Mouse (Mus musculus): ENCODE measurements around the gene Plek2.

- no peak for TF ChIP-seq CTCF (IDR thresholded peaks at IDR 0.05 in 2 of 3, conservative IDR thresholded peaks at IDR 0.05 in 1 of 3; ENCODE audit: control insufficient read depth in 1 of 3, insufficient read depth in 1 of 3, low read depth in 2 of 3, low read length in 3 of 3, poor library complexity in 1 of 3, severe bottlenecking in 1 of 3)
- TF ChIP-seq SIN3A (IDR thresholded peaks at IDR 0.05; ENCODE audit: low read length): no peak
- no peak for TF ChIP-seq POLR2AphosphoS5 (IDR thresholded peaks at IDR 0.05; ENCODE audit: borderline replicate concordance, low read depth, low read length)
- no peak for TF ChIP-seq ZKSCAN1 (IDR thresholded peaks at IDR 0.05; ENCODE audit: low read depth, low read length)
- no peak for TF ChIP-seq TAL1 (IDR thresholded peaks at IDR 0.05; ENCODE audit: low read length)
- TF ChIP-seq MAX (IDR thresholded peaks at IDR 0.05; ENCODE audit: low read length): no peak
- no peak for TF ChIP-seq EP300 (IDR thresholded peaks at IDR 0.05; ENCODE audit: low read depth in 1 of 2, low read length in 2 of 2)
- TF ChIP-seq BHLHE40 (IDR thresholded peaks at IDR 0.05; ENCODE audit: borderline replicate concordance, low read depth, low read length): no peak
- no peak for TF ChIP-seq HCFC1 (IDR thresholded peaks at IDR 0.05; ENCODE audit: low read depth, low read length)
- no peak for TF ChIP-seq ELF1 (IDR thresholded peaks at IDR 0.05; ENCODE audit: low read depth, low read length)
- no peak for TF ChIP-seq MYC (IDR thresholded peaks at IDR 0.05; ENCODE audit: low read depth, low read length)
- TF ChIP-seq MAFK (IDR thresholded peaks at IDR 0.05; ENCODE audit: borderline replicate concordance, low read depth, low read length): no peak
Measured at GRCm38 (mm10) chr12:78842429-78842828, 64.3 kb downstream of the Plek2 start.

All from MEL (cell line).